Mouse (Mus musculus) C2C12 (cell line): ENCODE measurements around the gene Esr2. TPM values are rescaled to one million over a fixed set of nuclear protein-coding genes. Genes with fewer than 3 reads are reported as not detected.
A peak's percentile ranks its signal among the peaks of the same experiment; 100 is the strongest.

Experiments used
- H3K27me3 ChIP-seq: one replicate; pipeline ENCODE4 v1.6.1; 2011; ENCODE audit not compliant: control insufficient read depth, insufficient read depth, insufficient read length
- H3K36me3 ChIP-seq: one replicate; pipeline ENCODE4 v1.6.1; 2011; ENCODE audit not compliant: control insufficient read depth, insufficient read depth
- H3K4me3 ChIP-seq: one replicate; pipeline ENCODE4 v1.5.1; 2011; ENCODE audit warnings: mild to moderate bottlenecking, control low read depth; ENCODE audit not compliant: poor library complexity, insufficient read depth, severe bottlenecking
- H3K79me2 ChIP-seq: one replicate; pipeline ENCODE4 v1.6.1; 2011; ENCODE audit not compliant: control insufficient read depth, insufficient read depth
- H3K79me3 ChIP-seq: one replicate; pipeline ENCODE4 v1.6.1; 2011; ENCODE audit warnings: low read depth, control low read depth
- H3ac ChIP-seq: one replicate; pipeline ENCODE3; 2011; ENCODE audit warnings: low read depth; ENCODE audit not compliant: control insufficient read depth, insufficient read length
- CEBPB ChIP-seq: IDR thresholded peaks from one replicate; pipeline ENCODE4 v1.6.1; 2011; ENCODE audit warnings: low read depth, mild to moderate bottlenecking, control low read depth, moderate library complexity
- CTCF ChIP-seq: IDR thresholded peaks from one replicate; pipeline ENCODE4 v1.5.1; 2011; ENCODE audit not compliant: control insufficient read depth, insufficient read depth, insufficient read length
- FOSL1 ChIP-seq: IDR thresholded peaks from one replicate; pipeline ENCODE4 v1.8.0; 2011; ENCODE audit warnings: mild to moderate bottlenecking, low read length; ENCODE audit not compliant: poor library complexity, insufficient read depth, severe bottlenecking
- MAX ChIP-seq: IDR thresholded peaks from one replicate; pipeline ENCODE4 v1.6.1; 2011; ENCODE audit warnings: mild to moderate bottlenecking, control low read depth
- MYOD1 ChIP-seq: IDR thresholded peaks from one replicate; pipeline ENCODE4 v1.6.1; 2011; ENCODE audit warnings: low read depth; ENCODE audit not compliant: control insufficient read depth, insufficient read length
- MYOG ChIP-seq: IDR thresholded peaks from one replicate; pipeline ENCODE4 v1.6.1; 2011; ENCODE audit not compliant: control insufficient read depth, insufficient read length; ENCODE audit errors: extremely low read depth
- USF1 ChIP-seq: IDR thresholded peaks from one replicate; pipeline ENCODE4 v1.6.1; 2011; ENCODE audit warnings: low read depth, mild to moderate bottlenecking, control low read depth, moderate library complexity
- polyA plus RNA-seq: library from polyadenylated mRNA; unstranded; fragments of >200 nt; fragmentation: generic; extraction: Trizol; gene quantifications from one replicate; pipeline ENCODE4 v1.2.1, GENCODE M21; 2012; ENCODE audit warnings: missing spikeins

Gene Esr2
- polyA plus RNA-seq, 1 experiment = 0.19 TPM

DNA sequence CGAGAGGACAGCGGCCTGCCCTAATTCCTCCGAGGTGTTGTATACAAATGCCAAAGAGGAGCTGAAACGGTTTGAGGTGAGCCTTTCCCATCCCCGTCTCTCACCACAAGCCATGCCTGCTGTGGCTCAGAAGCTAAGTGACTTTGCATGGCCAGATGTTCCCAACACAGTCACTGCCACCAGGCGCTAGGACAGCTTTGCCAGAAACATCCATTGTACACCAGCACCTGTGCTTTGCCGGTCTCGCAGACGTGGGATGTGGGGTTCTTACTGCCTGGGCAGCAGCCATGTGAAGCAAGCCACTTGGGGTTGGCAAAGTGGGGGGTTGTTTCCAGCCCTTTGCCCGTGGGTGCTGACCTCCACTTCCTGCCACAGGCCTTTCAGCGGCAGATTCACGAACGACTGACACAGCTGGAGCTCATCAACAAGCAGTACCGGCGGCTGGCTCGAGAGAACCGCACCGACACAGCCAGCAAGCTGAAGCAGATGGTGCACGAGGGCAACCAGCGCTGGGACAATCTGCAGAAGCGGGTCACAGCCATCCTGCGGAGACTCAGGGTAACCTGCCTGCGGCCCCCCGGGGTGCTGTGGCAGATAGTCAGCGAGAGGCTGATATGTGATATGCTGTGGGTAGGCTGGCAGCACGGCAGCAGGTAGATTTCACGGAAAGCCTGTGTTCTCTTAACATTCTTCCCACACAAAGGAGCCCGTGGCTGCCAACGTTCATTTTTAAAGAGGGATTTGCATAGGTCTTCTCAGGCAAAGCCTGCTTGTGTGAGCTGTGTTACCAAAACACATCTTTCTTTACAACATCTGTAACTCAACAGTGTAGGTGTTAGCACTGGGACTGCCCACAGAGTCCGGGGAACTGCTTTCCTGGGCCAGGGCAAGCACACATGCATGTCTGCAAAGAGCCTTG lies 81.7 kb downstream of the Esr2 start:
- Histone ChIP-seq H3K27me3 (no peaks in the 10 kb centered on the region), H3K4me3 (no peak overlapping the region), H3K79me2 (no peaks in the 10 kb centered on the region), H3ac (no peak overlapping the region), H3K36me3 (peaks cover 7% of the 10 kb centered on the region), H3K79me3 (no peaks in the 10 kb centered on the region)
- TF ChIP-seq CTCF = no peak

DNA sequence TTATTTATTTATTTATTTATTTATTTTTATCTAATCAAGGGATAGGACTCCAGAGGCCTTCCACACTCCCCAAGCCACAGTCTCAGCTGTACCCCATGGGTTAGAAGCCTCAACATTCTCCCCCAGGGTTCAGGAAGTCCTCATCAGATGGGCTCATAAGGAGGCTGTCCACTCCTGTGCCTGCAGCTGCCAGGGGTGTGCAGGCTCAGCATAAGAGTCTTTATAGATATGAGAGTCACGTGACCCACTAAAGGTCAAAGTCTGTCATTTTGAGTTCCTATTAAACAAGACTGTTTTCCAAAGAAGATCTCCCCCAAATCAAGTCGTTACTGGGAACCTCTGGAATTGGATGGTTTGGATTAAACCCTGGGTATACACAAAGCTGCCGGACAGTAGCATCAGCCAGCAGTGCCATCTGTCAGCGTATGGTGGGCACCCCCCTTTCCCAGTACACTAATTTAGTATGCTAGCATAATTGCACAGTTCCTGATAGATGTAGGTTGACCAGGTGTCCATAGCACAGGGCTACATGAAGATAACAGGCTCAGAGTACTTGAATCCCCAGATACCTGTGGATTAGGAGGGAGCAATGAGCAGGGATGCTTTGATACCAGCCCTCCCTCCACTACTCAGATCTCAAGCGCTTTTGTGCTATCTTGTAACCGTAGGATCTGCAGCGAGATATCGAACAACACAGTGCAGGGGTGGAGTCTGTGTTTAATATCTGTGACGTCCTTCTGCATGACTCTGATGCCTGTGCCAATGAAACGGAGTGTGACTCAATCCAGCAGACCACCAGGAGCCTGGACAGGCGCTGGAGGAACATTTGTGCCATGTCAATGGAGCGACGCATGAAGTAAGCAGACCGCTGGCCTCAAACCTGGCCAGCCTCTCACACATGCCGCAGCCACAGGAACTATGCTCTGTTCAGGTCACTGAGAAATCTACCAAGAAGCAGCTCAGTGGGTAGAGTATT lies 83.2 kb downstream of the Esr2 start:
- no peaks in the 10 kb centered on the region for H3K79me2 ChIP-seq
- no peaks in the 10 kb centered on the region for H3K27me3 ChIP-seq
- TF ChIP-seq MYOG (no peak), USF1 (peak; percentile 2)
- no peaks in the 10 kb centered on the region for H3K79me3 ChIP-seq
- peaks cover 7% of the 10 kb centered on the region for H3K36me3 ChIP-seq
- no peak overlapping the region for H3ac ChIP-seq
- H3K4me3 ChIP-seq = no peak overlapping the region

DNA sequence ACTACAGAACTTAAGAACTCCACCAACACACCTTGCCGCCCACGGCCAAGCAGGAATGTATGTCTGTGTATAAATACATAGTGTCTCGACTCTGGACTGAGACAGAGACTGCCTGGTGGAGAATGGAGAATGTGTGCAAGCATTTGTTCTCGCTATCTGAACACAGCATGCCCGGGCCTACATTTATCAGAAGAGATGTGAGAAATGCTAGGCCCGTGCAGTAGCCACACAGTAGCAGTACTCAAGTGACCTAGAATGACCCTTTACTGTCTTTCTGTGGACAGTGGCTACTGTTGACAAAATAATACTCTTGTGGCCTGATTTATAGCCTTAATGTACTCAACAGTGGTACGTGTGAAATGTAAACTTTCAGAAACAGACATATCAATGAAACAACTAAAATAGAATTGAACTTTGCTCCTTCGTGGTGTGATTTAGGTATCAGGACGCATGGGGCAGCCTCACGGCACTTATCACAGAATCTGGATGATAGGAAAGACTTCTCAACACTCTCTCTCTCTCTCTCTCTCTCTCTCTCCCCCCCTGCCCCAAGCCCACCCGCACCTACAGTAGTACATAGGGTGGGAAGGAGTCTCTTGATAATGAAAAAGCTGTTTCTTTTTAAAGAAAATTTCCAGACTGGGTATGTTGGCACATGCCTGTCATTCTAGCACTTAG lies 84.1 kb downstream of the Esr2 start:
- Histone ChIP-seq H3K79me2 (no peaks in the 10 kb centered on the region), H3K79me3 (no peaks in the 10 kb centered on the region), H3K27me3 (no peaks in the 10 kb centered on the region), H3ac (no peak overlapping the region), H3K4me3 (no peak overlapping the region), H3K36me3 (peaks cover 3% of the 10 kb centered on the region)
- TF ChIP-seq MYOG = no peak
- no peak for TF ChIP-seq MYOD1
- no peak for TF ChIP-seq USF1
- TF ChIP-seq CEBPB = no peak
- TF ChIP-seq FOSL1 = no peak
- TF ChIP-seq CTCF = no peak
- no peak for TF ChIP-seq MAX

DNA sequence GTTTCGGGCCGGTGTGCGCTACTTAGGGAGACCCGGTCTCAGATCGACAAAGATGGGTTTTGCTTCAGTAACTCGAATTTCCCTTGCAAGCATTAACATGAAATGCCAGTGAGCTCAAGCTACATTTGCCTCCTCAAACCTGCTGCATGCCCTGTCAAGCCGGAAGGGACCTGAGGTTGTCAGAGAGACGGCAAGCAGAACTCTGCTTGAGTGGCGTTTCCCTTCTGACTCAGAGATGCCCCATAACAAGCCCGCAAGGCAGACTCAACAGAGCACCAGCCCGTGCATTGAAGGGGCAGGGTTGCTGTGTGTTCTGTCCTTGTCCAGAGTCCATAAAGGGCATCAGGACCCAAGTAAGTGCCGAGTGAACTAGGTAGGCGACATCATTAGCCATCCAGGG lies 90.0 kb downstream of the Esr2 start:
- TF ChIP-seq USF1 (no peak), MYOD1 (no peak)

DNA sequence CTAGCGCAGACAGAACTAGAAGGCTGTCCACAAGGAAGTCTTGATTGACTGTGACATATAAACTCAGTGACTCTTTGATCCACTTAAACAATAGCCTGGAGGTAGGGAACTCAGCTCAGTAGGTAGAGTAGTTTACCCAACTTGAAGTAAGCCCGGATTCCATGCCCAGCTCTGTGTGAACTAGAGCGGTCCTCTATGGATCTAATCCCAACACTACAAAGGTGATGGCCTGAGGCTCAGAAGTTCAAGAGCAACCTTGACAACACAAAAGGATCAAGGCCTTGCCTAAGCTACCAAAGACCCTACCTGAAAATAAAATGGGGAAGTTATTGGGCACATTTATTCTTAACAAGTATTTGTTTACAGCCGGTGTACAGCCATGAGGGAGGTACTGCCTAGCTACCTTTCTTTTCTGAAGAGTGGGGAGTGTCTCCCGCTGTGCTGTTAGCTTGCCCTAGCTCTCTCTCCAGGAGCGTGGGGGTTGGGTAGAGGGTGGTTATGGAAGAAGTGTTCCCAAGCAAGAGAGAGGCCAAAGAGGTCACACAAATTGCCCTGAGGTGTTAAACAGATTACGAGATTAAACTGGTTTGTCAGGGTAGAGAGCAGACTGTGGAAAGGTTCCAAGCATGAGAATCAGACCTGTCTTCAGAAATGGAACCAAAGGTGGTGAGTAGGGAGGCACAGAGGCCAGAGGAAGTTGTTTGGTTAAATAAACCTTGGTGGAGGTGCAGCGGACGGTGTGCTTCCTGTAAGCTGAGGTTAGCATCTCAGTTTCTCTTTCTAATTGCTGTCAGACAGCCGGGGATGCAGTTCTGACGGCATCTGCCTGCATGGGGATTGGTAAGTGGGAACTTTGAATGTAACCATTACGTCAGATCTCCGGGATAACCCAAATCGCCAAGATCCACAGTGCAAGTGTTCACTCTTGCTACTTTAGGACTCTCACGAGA lies 90.8 kb downstream of the Esr2 start:
- H3ac ChIP-seq = no peak overlapping the region
- no peak overlapping the region for H3K4me3 ChIP-seq
- TF ChIP-seq CEBPB = no peak
- no peak for TF ChIP-seq CTCF
- TF ChIP-seq MAX = no peak
- no peak for TF ChIP-seq MYOD1
- no peaks in the 10 kb centered on the region for H3K79me3 ChIP-seq
- H3K36me3 ChIP-seq = no peaks in the 10 kb centered on the region
- no peaks in the 10 kb centered on the region for H3K79me2 ChIP-seq
- no peaks in the 10 kb centered on the region for H3K27me3 ChIP-seq

More for the DNA sequence above, 90.0 kb downstream of the Esr2 start:
- H3K36me3 ChIP-seq = no peaks in the 10 kb centered on the region
- no peaks in the 10 kb centered on the region for H3K27me3 ChIP-seq
- no peaks in the 10 kb centered on the region for H3K79me2 ChIP-seq
- H3ac ChIP-seq = no peak overlapping the region
- no peaks in the 10 kb centered on the region for H3K79me3 ChIP-seq
- H3K4me3 ChIP-seq = no peak overlapping the region
